Mouse (Mus musculus): Measurements from ENCODE around the gene Hsp90aa1. TPM values are rescaled to one million over a fixed set of nuclear protein-coding genes. Genes with fewer than 3 reads are reported as not detected.
"Not testable (repeated sequence)": the region's sequence is repeated elsewhere in the genome, so short reads cannot be mapped to it uniquely, and the experiment has no call there.

Hsp90aa1 gene
- polyA plus RNA-seq, 1 experiment, result 462 TPM

DNA sequence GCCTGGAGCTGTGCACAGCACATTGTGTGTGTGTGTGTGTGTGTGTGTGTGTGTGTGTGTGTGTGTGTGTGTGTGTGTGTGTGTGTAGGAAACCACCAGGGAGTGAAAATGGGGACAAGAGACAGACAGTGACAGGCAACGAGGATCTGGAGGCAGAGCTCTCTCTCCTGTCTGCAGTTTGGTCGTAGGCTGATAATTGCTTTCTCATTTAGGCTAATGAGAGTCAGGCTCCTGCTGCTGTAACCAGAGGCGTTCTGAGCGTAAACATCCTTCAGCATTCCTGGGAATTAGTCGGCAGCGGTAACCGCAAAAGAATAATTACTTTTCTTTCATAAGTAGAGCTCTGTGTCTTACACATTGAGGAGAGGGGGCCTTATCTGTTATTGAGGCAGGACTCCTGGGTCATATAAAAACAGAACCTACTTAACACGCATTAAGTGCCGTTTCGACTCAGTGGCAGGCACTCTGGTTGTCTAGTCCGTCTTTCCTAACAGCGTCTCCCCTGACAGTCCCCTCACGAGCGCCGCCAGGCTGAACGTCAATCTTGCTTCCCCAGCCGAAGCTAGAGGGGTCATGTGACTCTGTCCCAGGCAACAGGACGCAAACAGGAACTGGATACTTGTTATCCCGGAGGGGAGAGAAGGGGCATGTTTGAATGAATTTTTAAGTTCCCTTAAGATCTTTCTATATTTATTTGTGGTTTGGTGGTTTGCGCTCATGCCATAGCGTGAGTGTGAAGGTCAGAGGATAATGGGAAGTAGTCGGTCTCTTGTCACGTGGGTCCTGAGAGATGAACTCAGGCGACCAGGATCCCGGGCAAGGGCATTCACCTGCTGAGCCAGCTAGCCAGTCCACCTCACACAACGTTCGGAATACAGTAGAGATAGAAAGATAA lies 4.1 kb upstream of the Hsp90aa1 start:
- Histone ChIP-seq H3K27ac (replicated peaks; ENCODE audit: low read depth, low read length) (peak overlapping the region; percentile 65), H3K4me1 (ENCODE audit: control insufficient read depth, insufficient read depth, insufficient read length, low read length) (0 out of 2 replicates have a peak, but pooled peaks cover 4% of the 10 kb centered on the region), H3K4me3 (ENCODE audit: insufficient read depth, low read depth, low read length) (peak overlapping the region; percentile 51)

DNA sequence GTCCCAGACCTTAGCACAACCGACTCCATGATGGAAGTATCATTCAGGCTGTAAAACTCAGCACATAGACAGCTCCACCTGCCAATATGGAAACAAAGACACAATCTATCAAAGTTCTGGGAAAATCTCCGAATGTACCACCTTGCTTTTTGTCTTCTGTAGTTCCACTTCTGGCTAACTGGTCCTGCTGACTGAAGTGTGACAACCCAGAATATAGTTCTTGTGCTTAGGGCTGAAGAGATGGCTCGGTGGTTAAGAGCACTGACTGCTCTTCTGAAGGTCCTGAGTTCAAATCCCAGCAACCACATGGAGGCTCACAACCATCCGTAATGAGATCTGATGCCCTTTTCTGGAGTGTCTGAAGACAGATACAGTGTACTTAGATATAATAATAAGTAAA lies 2.9 kb upstream of the Hsp90aa1 start:
- H3K27ac ChIP-seq (replicated peaks; ENCODE audit: low read depth, low read length); H3K4me3 ChIP-seq (ENCODE audit: insufficient read depth, low read depth, low read length); H3K4me1 ChIP-seq (ENCODE audit: control insufficient read depth, insufficient read depth, insufficient read length, low read length): not testable (repeated sequence)

DNA sequence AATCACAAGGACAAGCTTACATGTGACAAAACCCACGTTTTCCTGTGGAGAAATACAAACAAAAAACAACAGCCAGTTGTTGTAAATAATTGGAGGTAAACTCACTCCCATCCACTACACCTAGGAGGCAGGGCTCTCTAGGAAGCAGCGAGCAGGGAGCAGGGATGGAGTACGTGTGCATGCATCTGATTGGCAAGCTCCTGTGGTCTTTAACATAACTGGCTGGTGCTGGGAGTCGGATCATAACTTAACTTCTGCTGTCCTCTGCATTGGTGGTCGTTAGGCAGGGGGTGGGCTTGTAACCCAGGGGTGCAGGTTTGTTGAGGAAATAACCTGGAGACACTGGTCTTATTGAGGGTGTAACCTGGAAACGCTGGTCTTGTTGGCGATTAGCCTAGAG lies 1.2 kb upstream of the Hsp90aa1 start:
- Histone ChIP-seq H3K4me1 (ENCODE audit: control insufficient read depth, insufficient read depth, insufficient read length, low read length) (0 out of 2 replicates have a peak, but pooled peaks cover 4% of the 10 kb centered on the region), H3K4me3 (ENCODE audit: insufficient read depth, low read depth, low read length) (no peak overlapping the region), H3K27ac (replicated peaks; ENCODE audit: low read depth, low read length) (no peak overlapping the region)

DNA sequence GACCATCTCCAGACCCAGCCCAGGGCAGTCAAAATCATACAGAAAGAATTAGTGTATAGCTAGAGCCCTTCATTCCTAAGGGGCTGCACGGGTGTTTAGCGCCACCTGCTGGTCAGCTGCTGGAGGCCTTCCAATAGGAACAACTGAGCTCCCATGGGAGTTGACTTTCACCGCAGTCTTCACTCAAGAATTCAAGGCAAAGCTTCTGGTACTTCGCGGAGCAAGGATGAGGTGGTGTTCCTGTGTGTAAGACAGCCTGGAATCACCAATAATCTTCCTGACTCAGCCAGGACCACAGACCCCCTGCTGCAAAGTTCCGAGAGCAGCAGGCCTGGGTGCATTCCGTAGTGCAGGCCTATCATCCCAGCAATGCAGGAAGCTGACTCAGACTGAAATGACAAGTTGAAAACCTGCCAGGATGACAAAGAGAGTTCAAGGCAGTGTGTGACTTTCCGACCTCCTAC lies 512 bp upstream of the Hsp90aa1 start:
- 0 out of 2 replicates have a peak, but pooled peaks cover 4% of the 10 kb centered on the region for H3K4me1 ChIP-seq (ENCODE audit: control insufficient read depth, insufficient read depth, insufficient read length, low read length)
- H3K27ac ChIP-seq (replicated peaks; ENCODE audit: low read depth, low read length), result no peak overlapping the region
- peak overlapping the region; percentile 40 for H3K4me3 ChIP-seq (ENCODE audit: insufficient read depth, low read depth, low read length)

DNA sequence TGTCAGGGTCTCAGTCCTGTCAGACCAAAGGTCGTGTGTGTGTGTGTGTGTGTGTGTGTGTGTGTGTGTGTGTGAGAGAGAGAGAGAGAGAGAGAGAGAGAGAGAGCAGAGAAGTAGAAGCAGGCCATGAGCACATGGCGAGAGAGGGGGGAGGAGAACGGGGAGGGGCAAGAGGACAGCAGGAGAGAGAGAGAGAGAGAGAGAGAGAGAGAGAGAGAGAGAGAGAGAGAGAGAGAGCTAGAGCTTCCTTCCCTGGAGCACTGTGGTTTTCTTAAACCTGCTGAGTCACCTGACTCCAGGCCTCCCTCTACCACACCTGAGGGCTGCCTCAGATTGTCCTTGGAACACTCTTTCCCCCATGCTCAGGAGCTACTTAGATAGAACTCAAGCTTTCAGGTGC lies 1.2 kb downstream of the Hsp90aa1 start:
- H3K4me1 ChIP-seq (ENCODE audit: control insufficient read depth, insufficient read depth, insufficient read length, low read length); H3K4me3 ChIP-seq (ENCODE audit: insufficient read depth, low read depth, low read length); H3K27ac ChIP-seq (replicated peaks; ENCODE audit: low read depth, low read length): not testable (repeated sequence)

DNA sequence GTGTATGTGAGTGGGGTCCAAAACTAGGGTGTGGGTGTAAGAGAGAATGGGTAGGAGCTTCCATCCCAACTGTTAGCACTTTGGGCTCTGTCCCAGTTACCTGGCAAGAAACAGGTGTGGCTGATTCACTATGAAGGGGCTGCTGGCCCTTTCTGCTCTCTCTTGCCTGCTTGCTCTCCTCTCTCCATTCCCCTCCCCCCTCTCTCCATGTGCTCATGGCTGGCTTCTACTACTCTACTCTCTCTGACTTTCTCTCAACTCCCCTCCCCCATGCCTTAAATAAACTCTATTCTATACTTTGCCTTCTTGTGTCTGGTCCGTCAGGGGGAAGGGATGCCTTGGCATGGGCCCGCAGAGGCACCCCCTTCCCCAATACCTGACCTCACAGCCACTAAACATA lies 1.8 kb downstream of the Hsp90aa1 start:
- no peak overlapping the region for H3K4me3 ChIP-seq (ENCODE audit: insufficient read depth, low read depth, low read length)
- H3K27ac ChIP-seq (replicated peaks; ENCODE audit: low read depth, low read length), result no peak overlapping the region
- peaks cover 2% of the 10 kb centered on the region; the same call in 1 of the 2 replicates for H3K4me1 ChIP-seq (ENCODE audit: control insufficient read depth, insufficient read depth, insufficient read length, low read length)

DNA sequence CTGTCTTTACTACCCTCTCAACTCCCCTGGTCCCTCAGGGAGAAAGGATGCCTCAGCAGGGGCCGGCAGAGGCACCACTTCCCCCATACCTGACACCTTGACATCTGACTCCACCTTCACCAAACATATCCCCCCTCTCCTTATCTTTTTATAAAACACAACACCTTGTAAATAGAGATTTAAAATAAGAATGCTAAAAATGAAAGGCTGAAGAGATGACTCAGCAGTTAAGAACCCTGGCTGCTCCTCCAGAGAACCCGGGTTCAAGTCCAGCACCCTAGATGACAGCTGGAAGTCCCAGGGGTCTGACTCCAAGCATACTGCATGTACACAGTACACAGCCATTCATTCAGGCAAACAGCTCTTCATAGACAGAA lies 3.4 kb downstream of the Hsp90aa1 start:
- H3K27ac ChIP-seq (replicated peaks; ENCODE audit: low read depth, low read length), result no peak overlapping the region
- peaks cover 2% of the 10 kb centered on the region; the same call in 1 of the 2 replicates for H3K4me1 ChIP-seq (ENCODE audit: control insufficient read depth, insufficient read depth, insufficient read length, low read length)
- H3K4me3 ChIP-seq (ENCODE audit: insufficient read depth, low read depth, low read length), result no peak overlapping the region

DNA sequence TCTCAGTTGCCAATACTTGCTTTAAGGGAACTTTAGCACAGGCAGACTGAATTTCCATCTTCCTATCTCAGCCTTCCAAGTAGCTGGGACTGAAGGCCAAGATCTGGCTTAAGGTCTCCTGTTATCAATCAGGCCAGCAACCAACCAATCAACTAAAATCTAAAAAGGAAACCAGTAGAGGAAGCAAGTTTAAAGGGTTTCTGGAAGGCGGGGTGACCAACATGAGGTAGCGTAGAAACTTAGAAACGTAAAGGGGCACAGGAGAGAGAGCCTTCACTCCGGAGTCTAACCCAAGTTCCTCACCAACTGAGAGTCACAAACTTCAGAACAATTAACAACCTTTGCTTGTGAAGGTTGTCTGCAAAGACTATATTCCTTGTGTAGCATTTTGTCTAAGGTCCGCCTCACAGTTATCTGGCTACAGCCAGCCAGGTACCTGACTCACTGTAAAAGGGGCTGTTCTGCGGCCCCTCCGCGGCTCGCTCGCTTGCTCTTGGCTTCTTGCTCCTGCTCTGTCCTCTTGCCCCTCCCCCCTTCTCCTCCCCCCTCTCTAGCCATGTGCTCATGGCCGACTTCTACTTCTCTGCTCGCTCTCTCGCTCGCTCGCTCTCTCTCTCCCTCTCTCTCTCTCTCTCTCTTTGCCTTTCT lies 3.9 kb downstream of the Hsp90aa1 start:
- Histone ChIP-seq H3K27ac (replicated peaks; ENCODE audit: low read depth, low read length) (no peak overlapping the region), H3K4me1 (ENCODE audit: control insufficient read depth, insufficient read depth, insufficient read length, low read length) (peaks cover 2% of the 10 kb centered on the region; the same call in 1 of the 2 replicates), H3K4me3 (ENCODE audit: insufficient read depth, low read depth, low read length) (no peak overlapping the region)

DNA sequence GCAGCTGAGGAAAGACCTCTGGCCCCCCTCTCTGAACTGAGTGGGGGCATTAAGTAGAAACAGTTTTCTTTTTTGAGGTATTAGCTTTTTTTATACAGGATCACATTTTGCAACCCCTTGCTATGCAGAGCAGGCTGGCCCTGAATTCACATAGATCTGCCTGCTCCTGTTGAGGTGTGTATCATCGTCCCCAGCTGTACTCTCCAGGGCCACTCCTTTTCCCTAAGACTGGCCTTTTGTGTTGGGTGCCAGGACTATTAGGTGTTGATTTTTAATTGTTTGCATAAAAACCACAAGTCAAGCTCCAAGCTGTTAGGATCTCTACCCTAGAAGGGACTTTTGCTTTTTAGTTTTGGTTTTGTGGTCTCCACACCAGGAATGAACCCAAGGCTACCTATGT lies 4.4 kb downstream of the Hsp90aa1 start:
- H3K4me1 ChIP-seq (ENCODE audit: control insufficient read depth, insufficient read depth, insufficient read length, low read length), result peaks cover 2% of the 10 kb centered on the region; the same call in 1 of the 2 replicates
- H3K27ac ChIP-seq (replicated peaks; ENCODE audit: low read depth, low read length), result no peak overlapping the region
- H3K4me3 ChIP-seq (ENCODE audit: insufficient read depth, low read depth, low read length), result no peak overlapping the region

DNA sequence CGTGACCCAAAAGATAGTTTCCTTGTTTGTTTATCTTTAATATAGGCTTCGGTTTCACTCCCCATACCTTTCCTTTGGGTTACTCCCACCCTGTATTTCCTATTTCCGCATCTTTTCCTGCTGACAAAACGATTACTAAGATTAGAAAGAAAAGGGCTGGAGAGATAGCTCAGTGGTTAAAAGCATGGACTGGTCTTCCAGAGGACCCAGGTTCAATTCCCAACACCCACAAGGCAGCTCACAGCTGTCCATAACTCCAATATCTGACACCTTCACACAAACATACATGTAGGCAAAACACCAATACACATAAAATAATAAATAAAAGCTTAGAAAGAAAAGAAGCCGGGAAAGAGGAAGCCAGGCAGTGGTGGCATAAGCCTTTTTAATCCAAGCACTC lies 5.1 kb downstream of the Hsp90aa1 start:
- no peak overlapping the region for H3K4me3 ChIP-seq (ENCODE audit: insufficient read depth, low read depth, low read length)
- H3K27ac ChIP-seq (replicated peaks; ENCODE audit: low read depth, low read length), result no peak overlapping the region
- peaks cover 2% of the 10 kb centered on the region; the same call in 1 of the 2 replicates for H3K4me1 ChIP-seq (ENCODE audit: control insufficient read depth, insufficient read depth, insufficient read length, low read length)

DNA sequence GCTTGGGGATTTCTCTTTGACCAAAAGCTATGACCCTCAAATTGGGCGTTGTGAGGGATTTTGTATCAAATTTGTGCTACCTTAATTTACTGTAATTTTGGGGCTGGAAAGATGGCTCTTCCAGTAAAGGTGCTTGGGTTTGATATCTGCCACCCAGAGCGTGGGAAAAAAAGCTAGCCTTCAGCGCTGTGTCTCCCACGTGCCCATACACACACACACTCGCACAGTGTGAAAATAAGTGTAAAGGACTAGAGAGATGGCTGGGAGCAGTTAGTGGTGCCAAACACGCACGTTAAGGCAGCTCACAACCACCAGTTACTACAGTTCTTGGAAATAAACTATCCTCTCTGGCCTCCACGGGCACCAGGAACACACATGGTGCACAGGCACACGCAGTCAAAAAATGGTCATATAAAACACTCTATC lies 5.5 kb downstream of the Hsp90aa1 start:
- Histone ChIP-seq H3K27ac (replicated peaks; ENCODE audit: low read depth, low read length) (peak overlapping the region; percentile 63), H3K4me1 (ENCODE audit: control insufficient read depth, insufficient read depth, insufficient read length, low read length) (peaks cover 2% of the 10 kb centered on the region; the same call in 1 of the 2 replicates), H3K4me3 (ENCODE audit: insufficient read depth, low read depth, low read length) (peak overlapping the region; percentile 94)

DNA sequence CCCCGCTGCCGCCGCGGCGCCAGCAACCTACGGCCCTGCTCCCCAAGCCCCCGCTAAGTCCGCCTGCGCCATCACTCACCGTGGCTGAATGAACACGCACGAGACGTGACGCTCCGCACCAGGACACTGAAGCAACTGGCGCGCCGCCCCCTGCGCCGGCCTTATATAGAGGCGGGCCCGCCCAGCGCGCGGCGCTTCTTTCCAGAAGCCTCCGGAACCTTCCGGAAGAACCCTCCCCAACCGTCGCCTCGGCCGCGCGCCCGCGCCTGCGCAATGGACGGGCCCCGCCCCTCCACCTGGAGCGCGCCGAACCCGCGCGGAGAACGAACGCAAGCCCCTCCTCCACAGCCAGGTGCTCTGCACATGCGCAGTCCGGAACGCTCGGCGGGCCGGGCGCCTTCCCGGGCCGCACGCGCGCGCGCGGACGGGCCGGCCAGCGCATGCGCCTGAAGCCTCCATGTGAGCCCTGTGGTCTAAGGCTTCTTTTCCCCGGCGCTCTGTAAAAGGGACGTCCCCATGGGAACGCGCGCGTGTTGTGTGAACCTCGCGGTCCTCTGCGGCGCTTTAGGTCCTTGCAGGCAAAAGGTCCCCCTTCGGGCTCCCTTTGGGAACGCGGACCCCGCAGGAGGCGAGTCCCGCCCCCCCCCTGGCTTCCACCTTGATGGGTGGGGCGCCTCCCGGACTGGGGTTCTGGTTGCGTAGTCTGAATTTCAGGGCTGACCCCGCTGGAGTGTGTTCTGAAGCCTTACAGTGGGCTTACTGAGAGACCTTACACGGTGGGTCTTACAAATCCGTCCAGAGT lies 6.2 kb downstream of the Hsp90aa1 start:
- H3K4me3 ChIP-seq (ENCODE audit: insufficient read depth, low read depth, low read length), result peak overlapping the region; percentile 94
- H3K4me1 ChIP-seq (ENCODE audit: control insufficient read depth, insufficient read depth, insufficient read length, low read length), result peaks cover 2% of the 10 kb centered on the region; the same call in 1 of the 2 replicates
- peak overlapping the region; percentile 90 for H3K27ac ChIP-seq (replicated peaks; ENCODE audit: low read depth, low read length)

DNA sequence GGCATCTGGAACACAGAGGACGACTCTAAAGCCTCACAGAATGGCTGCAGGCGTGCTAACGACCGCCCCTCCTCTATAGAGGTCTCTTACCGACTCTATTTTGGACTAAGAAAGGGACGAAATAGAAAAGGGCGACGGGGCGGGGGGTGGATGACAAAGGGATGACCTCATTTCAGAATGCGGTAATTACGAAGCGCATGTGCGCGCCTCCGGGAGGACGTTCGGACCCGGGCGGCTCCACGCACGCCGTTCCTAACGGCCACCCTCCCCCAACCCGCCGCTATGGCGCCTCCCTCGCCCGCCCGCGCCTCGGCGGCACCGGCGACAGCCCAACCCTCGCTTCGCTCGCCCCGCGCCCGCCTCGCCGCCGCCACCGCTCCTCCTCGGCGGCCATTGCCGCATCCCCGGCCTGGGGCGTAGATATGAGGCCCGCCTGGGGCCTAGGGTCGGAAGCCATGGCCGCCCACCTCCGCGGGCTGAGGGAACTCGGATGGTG lies 6.8 kb downstream of the Hsp90aa1 start:
- H3K4me3 ChIP-seq (ENCODE audit: insufficient read depth, low read depth, low read length), result peak overlapping the region; percentile 94
- peak overlapping the region; percentile 90 for H3K27ac ChIP-seq (replicated peaks; ENCODE audit: low read depth, low read length)
- H3K4me1 ChIP-seq (ENCODE audit: control insufficient read depth, insufficient read depth, insufficient read length, low read length), result peaks cover 2% of the 10 kb centered on the region; the same call in 1 of the 2 replicates

DNA sequence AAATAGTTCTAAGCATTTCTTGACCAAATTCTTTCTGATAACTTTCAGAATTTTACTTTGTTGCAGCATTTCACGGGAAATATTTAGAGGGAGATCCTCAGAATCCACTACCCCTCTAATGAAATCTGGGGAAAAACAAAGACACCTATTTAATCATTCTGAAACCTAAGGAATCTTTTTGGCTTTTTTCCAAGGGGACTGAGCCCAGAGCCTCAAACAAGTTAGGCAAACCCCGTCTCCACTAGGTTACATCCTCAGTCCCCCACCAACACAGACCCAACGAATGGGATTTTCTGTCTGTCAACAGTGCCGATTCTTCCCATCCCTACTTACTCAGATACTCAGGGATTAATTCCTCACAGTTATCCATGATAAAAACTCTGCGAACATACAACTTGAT lies 9.2 kb downstream of the Hsp90aa1 start:
- not testable (repeated sequence) for H3K4me1 ChIP-seq (ENCODE audit: control insufficient read depth, insufficient read depth, insufficient read length, low read length); H3K4me3 ChIP-seq (ENCODE audit: insufficient read depth, low read depth, low read length); H3K27ac ChIP-seq (replicated peaks; ENCODE audit: low read depth, low read length)
